ENCODE assay signal across 9 mouse cellular contexts in the genomic region with DNA sequence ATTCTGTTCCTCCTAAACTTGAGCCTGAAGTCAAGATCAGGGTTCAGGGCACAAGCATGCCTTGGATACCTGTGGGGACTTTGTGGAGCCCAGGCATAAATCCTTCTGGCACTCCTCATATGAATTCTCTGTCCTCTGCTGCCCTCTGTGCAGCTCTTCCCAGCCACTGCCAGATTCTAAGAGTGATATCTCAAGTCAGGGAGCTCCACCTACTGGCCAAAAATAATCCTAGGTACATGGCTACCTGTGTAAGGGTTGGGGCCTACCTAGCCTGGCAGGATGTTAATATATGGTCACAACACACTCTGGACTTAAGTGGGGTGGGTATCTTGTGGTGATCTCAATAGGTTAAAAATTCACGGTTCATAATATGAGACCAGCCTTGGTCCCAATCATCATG. TPM values are rescaled to one million over a fixed set of nuclear protein-coding genes. Genes with fewer than 3 reads are reported as not detected.
DNase-seq lines count a peak whose midpoint lies in the region; ATAC-seq and TF ChIP-seq lines count a peak whose summit lies in the region.
"Had no signal": no experiment of that assay in that cellular context is flagged by ENCODE, and none has a peak within 500 bp of the region (broad histone marks: within the 10 kb centered on the region; RNA-seq: fewer than 3 reads in every experiment).

No protein-coding gene starts in this region.

- peak; percentile 65 for ATAC-seq in liver, embryonic 11.5 days (replicated peaks; ENCODE audit: low FRiP score)

- intact Hi-C loops in left cerebral cortex, adult 2 months (cut with DNase I): loop anchor here (5.0 to 10.0 kb wide), 2 partner anchors 225 to 1453 kb away; partner anchors contain the start of gene Gtpbp6
- intact Hi-C loops in left cerebral cortex, postnatal 36 days (cut with DNase I): no loop called here

- no peak overlapping the region for H3K27ac ChIP-seq in left cerebral cortex, adult 2 months
- no peak overlapping the region for H3K27ac ChIP-seq in liver, embryonic 11.5 days (ENCODE audit: low read depth, low read length)
- H3K27ac ChIP-seq: embryonic facial prominence, embryonic 13.5 days had no signal

- 62% methylated on average over 1 of the region's 1 CpGs for WGBS in liver, embryonic 11.5 days

- H3K4me3 ChIP-seq in left cerebral cortex, adult 2 months: no peak overlapping the region
- no peak overlapping the region for H3K4me3 ChIP-seq in liver, embryonic 11.5 days (ENCODE audit: low read depth, low read length)
- H3K4me3 ChIP-seq: embryonic facial prominence, embryonic 13.5 days had no signal

- no peak for DNase-seq in left cerebral cortex, adult 2 months (ENCODE audit: extremely low spot score in 1 of 2, low spot score in 2 of 2)
- no peak for DNase-seq in left cerebral cortex, postnatal 36 days (ENCODE audit: low spot score in 2 of 2)
- peak; percentile 57 for DNase-seq in T-cell, adult 2 months (ENCODE audit: low spot score)
- DNase-seq in embryo, embryonic 11.5 days (ENCODE audit: low read depth, low spot score): peak; percentile 46
- peak; percentile 84 for DNase-seq in induced T-regulatory cell, adult 2 months (ENCODE audit: low read depth)
- DNase-seq in liver, embryonic 11.5 days (ENCODE audit: low spot score): peak; percentile 36
- DNase-seq in natural killer cell, adult 2 months (ENCODE audit: low spot score in 2 of 2): peak; percentile 38 to 58
- DNase-seq in ovary, postnatal 14 days (ENCODE audit: low spot score): no peak

- no peaks in the 10 kb centered on the region for H3K27me3 ChIP-seq in liver, embryonic 11.5 days (replicated peaks; ENCODE audit: control insufficient read depth, insufficient read depth, low read length)
- H3K27me3 ChIP-seq: embryonic facial prominence, embryonic 13.5 days had no signal

- no peaks in the 10 kb centered on the region for H3K9me3 ChIP-seq in liver, embryonic 11.5 days (ENCODE audit: control insufficient read depth, low read length)
- H3K9me3 ChIP-seq: embryonic facial prominence, embryonic 13.5 days had no signal

- H3K4me1 ChIP-seq in liver, embryonic 11.5 days (replicated peaks; ENCODE audit: control insufficient read depth, insufficient read depth, low read length): no peaks in the 10 kb centered on the region
- H3K4me1 ChIP-seq: embryonic facial prominence, embryonic 13.5 days had no signal

- H3K36me3 ChIP-seq in liver, embryonic 11.5 days (ENCODE audit: control insufficient read depth, insufficient read depth, low read length): peaks cover 36% of the 10 kb centered on the region

- no peak overlapping the region for H3K9ac ChIP-seq in liver, embryonic 11.5 days (ENCODE audit: low read depth, low read length)
- H3K9ac ChIP-seq: embryonic facial prominence, embryonic 13.5 days had no signal

- no peak overlapping the region for H3K4me2 ChIP-seq in liver, embryonic 11.5 days
- H3K4me2 ChIP-seq: embryonic facial prominence, embryonic 13.5 days had no signal

- TF ChIP-seq CTCF in left cerebral cortex, adult 2 months (IDR thresholded peaks at IDR 0.05): peak; percentile 73

RNA-seq across cellular contexts. Expression of gene Idua, which starts 8.3 kb away (rescaled TPM):
- 10 to 100 TPM; 14.9 to 20.8 TPM for total RNA-seq in left cerebral cortex, adult 2 months (2021)
- 10 to 100 TPM; 13.8 to 18.8 TPM for total RNA-seq in left cerebral cortex, postnatal 36 days (2021)
- 9.8 and 10.1 TPM in 2 replicates for polyA plus RNA-seq in liver, embryonic 11.5 days (2014; fragmentation: Nextera tagmentation; extraction: Ambion mirVana)

RNA-seq across cellular contexts. Expression of gene Dgkq, which starts 17.6 kb away (rescaled TPM):
- 10 to 100 TPM; 58.9 to 59.7 TPM for total RNA-seq in left cerebral cortex, adult 2 months (2021)
- 10 to 100 TPM; 40.5 to 57.7 TPM for total RNA-seq in left cerebral cortex, postnatal 36 days (2021)
- polyA plus RNA-seq in liver, embryonic 11.5 days (2014; fragmentation: Nextera tagmentation; extraction: Ambion mirVana): 5.8 and 8.8 TPM in 2 replicates

RNA-seq across cellular contexts. Expression of gene Tmem175, which starts 22.3 kb away (rescaled TPM):
- 10 to 100 TPM; 40.8 to 43.2 TPM for total RNA-seq in left cerebral cortex, adult 2 months (2021)
- total RNA-seq in left cerebral cortex, postnatal 36 days (2021): 10 to 100 TPM; 40.7 to 41.4 TPM
- 24.7 and 30.4 TPM in 2 replicates for polyA plus RNA-seq in liver, embryonic 11.5 days (2014; fragmentation: Nextera tagmentation; extraction: Ambion mirVana)

RNA-seq across cellular contexts. Expression of gene Gak, which starts 22.3 kb away (rescaled TPM):
- 100 to 1,000 TPM in 1 of 2 experiments, 10 to 100 TPM in 1; 98.8 to 106 TPM for total RNA-seq in left cerebral cortex, adult 2 months (2021)
- total RNA-seq in left cerebral cortex, postnatal 36 days (2021): 10 to 100 TPM; 98.1 to 98.8 TPM
- polyA plus RNA-seq in liver, embryonic 11.5 days (2014; fragmentation: Nextera tagmentation; extraction: Ambion mirVana): 55.0 and 55.6 TPM in 2 replicates

RNA-seq across cellular contexts. Expression of gene Slc26a1, which starts 23.5 kb away (rescaled TPM):
- 1 to 10 TPM in 1 of 2 experiments, under 1 TPM in 1; 0.89 to 1.4 TPM for total RNA-seq in left cerebral cortex, adult 2 months (2021)
- under 1 TPM; 0.93 to 0.94 TPM for total RNA-seq in left cerebral cortex, postnatal 36 days (2021)
- polyA plus RNA-seq in liver, embryonic 11.5 days (2014; fragmentation: Nextera tagmentation; extraction: Ambion mirVana): 11.6 and 14.4 TPM in 2 replicates

Comparison
In these comparisons a context has a peak if more than half of its experiments do, and no peak if none do; other contexts are left out.
1. DNase-seq: peak in T-cell, adult 2 months (single experiment), embryo, embryonic 11.5 days (single experiment), induced T-regulatory cell, adult 2 months (single experiment), liver, embryonic 11.5 days (single experiment) and natural killer cell, adult 2 months (2 of 2); none in left cerebral cortex, adult 2 months (0 of 2), left cerebral cortex, postnatal 36 days (0 of 2) and ovary, postnatal 14 days (single experiment).